Comparison of ENCODE assay signal across 8 mouse cellular contexts in the genomic region with DNA sequence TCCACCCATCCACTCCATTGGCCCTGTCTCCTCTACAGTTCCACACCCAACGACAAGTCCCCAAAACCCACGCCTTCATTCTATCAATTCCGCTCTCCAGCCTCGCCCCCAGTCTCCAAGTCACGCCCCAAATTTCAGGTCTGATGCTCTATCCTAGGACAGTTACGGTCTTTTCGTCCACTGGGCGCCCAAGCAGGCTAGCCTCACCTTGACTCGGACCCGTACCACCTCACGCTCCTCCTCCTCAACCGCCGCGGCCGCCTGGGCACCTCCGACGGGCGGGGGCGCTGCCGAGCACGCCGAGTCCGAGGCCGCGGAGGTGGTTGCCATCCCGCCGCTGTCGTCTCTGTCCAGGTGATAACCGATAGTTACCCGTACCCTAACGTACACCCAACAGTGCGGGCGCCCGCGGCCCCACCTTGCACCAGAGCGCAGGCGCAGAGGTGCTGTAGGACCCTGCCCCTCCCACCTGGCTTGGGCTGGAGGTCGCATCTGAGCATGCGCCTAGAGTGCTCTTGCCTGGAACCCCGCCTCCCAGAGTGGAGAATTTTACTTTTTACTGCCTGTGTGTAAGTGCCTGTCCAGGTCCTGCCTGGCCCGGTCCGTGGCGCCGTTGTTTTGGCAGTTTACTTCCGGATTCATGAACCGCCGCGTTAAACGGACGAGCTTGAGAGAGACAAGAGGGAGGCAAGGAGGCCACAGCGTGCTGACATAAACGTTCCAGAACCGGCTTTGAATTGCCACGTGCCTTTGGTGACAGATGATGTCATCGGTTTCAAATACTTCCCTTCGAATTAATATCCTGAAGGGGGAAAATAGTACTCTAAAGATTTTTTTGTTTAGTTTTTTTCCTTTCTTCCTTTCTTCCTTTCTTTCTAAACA. TPM values are rescaled to one million over a fixed set of nuclear protein-coding genes. Genes with fewer than 3 reads are reported as not detected.
DNase-seq lines count a peak whose midpoint lies in the region; ATAC-seq and TF ChIP-seq lines count a peak whose summit lies in the region.

A gene (minus strand): TSS at position 678 of the 882 bp plus-strand sequence.

- peak; percentile 97 for ATAC-seq in hindbrain, embryonic 16.5 days
- peak; percentile 92 for ATAC-seq in megakaryocyte, adult 5-6 weeks (ENCODE audit: poor library complexity, severe bottlenecking)

- no peaks in the 10 kb centered on the region for H3K36me3 ChIP-seq in hindbrain, embryonic 16.5 days (ENCODE audit: control insufficient read depth, insufficient read depth, low read length)

- H3K9me3 ChIP-seq in hindbrain, embryonic 16.5 days (ENCODE audit: control insufficient read depth, low read length) = peaks cover 3% of the 10 kb centered on the region; the same call in 1 of the 2 replicates

- peak; percentile 15; the same call in 1 of the 2 replicates for TF ChIP-seq CTCF in left cerebral cortex, adult 2 months (IDR thresholded peaks at IDR 0.05)

- DNase-seq in WW6 (ENCODE audit: low read depth, low spot score) = peak; percentile 71
- peak; percentile 52 to 71 for DNase-seq in cerebellum, postnatal 4 days (ENCODE audit: low spot score in 2 of 2)
- peak; percentile 87 for DNase-seq in gastrocnemius, adult 18-20 months (ENCODE audit: low spot score)
- peak; percentile 69 to 78 for DNase-seq in left cerebral cortex, adult 2 months (ENCODE audit: extremely low spot score in 1 of 2, low spot score in 2 of 2)
- DNase-seq in right cerebral cortex, adult 2 months (ENCODE audit: low spot score in 2 of 2) = peak; percentile 72 to 82
- DNase-seq in urinary bladder, postnatal 14 days (ENCODE audit: low spot score) = peak; percentile 88

- 18% methylated on average over 46 of the region's 56 CpGs for WGBS in hindbrain, embryonic 16.5 days

- peak within 1 kb of the TSS; percentile 64 for H3K4me3 ChIP-seq in hindbrain, embryonic 16.5 days (ENCODE audit: low read length)
- peak within 1 kb of the TSS; percentile 64 for H3K4me3 ChIP-seq in left cerebral cortex, adult 2 months

- no peaks in the 10 kb centered on the region for H3K27me3 ChIP-seq in hindbrain, embryonic 16.5 days (replicated peaks; ENCODE audit: control insufficient read depth, insufficient read depth, low read length)

- peak within 1 kb of the TSS; percentile 71 for H3K9ac ChIP-seq in hindbrain, embryonic 16.5 days (ENCODE audit: low read depth, low read length)

- H3K27ac ChIP-seq in hindbrain, embryonic 16.5 days (ENCODE audit: low read depth, low read length) = peak within 1 kb of the TSS; percentile 64
- H3K27ac ChIP-seq in left cerebral cortex, adult 2 months = peak within 1 kb of the TSS; percentile 79

- intact Hi-C loops in left cerebral cortex, adult 2 months (cut with DNase I) = loop anchor here (1.0 to 5.0 kb wide), 2 partner anchors 30 to 77 kb away; a partner anchor contains a TSS

- peak within 1 kb of the TSS; percentile 58 for H3K4me2 ChIP-seq in hindbrain, embryonic 16.5 days (ENCODE audit: low read length)

- peaks cover 2% of the 10 kb centered on the region for H3K4me1 ChIP-seq in hindbrain, embryonic 16.5 days (ENCODE audit: control insufficient read depth, insufficient read depth, low read depth, low read length)

RNA-seq across cellular contexts. Expression of the gene that starts here (rescaled TPM):
- 1 to 10 TPM; 2.7 to 4.1 TPM for total RNA-seq in gastrocnemius, adult 18-20 months (2021)
- 23.2 and 23.3 TPM in 2 replicates for polyA plus RNA-seq in hindbrain, embryonic 16.5 days (2015; fragmentation: Nextera tagmentation; extraction: Ambion mirVana)
- 10 to 100 TPM; 14.5 to 16.6 TPM for total RNA-seq in left cerebral cortex, adult 2 months (2021)
- total RNA-seq in megakaryocyte, adult 5-6 weeks (2015) = 5.9 and 8.4 TPM in 2 replicates
- total RNA-seq in megakaryocyte, adult 5-6 weeks (2017) = 2.0 and 2.9 TPM in 2 replicates

Comparison
In these comparisons a context has a peak if more than half of its experiments do, and no peak if none do; other contexts are left out.
1. Peak in every context shown above with its lines: DNase-seq, ATAC-seq, H3K4me3 ChIP-seq and H3K27ac ChIP-seq.